Mouse (Mus musculus) liver, postnatal 0 days (tissue): ENCODE data around the gene Slc39a8.

Experiments
- CTCF ChIP-seq: sonication (generic); IDR thresholded peaks from 2 replicates; pipeline ENCODE4 v1.5.1; 2016; ENCODE audit warnings: antibody characterized with exemption, low read depth
- EP300 ChIP-seq: IDR thresholded peaks from 2 replicates; pipeline ENCODE4 v1.6.1; 2016; ENCODE audit warnings: antibody characterized with exemption, low read depth, mild to moderate bottlenecking

DNA sequence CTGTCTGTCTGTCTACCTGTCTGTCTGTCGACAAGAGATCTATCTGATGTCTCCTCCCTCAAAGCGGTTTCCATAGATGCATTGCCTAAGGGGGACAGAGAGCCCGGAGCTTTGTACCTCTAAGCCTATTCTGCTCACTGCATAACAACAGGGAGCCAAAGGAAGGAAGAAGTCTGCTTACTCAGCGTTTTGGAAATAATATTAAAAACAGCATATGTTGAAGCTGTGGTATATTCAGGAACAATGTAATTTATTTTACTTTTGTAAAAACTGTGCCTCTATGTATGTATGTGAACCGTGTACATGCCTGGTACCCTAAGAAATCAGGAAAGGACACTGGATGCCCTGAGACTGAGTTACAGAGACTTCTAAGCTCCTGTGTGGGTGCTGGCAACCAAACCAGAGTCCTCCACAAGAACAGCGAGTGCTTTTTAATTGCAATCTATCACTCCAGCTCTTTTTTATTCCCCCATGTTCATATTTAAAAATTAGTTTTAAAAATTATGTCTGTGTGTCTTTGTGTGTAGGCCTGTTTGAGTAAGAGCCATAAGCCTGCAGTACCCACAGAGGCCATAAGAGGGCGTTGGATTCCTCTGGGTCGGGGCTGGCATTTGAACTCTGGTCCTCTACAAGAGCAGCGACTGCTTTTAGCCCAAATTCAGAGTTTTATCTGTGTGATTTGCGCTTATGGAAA lies 28.7 kb downstream of the Slc39a8 start:
- peak; percentile 51 for TF ChIP-seq CTCF
- no peak for TF ChIP-seq EP300
